Mouse (Mus musculus) kidney, postnatal 10 days (tissue): Measurements from ENCODE around the gene Ilf3.
A peak's percentile ranks its signal among the peaks of the same experiment; 100 is the strongest.

ENCODE experiments used
- DNase-seq: peaks from one replicate; pipeline ENCODE4 v3.0.0; 2021; ENCODE audit warnings: mixed read lengths

Ilf3 gene

DNA sequence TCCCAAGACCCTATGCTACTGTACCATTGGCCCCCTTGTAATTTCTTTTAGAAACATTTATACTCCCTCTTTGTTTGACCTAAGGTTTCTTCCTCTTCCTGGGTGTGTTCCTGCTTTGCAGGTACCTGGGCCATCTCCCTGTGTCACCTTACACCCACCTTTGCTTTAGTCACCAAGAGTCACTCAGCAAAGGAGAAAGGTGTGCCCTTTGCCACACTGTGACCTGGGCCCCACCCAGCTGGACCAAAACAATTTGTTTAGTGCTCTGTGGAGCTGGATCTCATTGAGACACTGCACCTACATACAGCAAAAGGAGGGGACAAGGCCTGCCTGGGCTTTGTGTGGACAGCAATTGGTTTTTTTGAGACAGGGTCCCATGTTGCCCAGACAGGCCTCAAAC, 72.7 kb downstream of the Ilf3 start:
- no peak for DNase-seq

DNA sequence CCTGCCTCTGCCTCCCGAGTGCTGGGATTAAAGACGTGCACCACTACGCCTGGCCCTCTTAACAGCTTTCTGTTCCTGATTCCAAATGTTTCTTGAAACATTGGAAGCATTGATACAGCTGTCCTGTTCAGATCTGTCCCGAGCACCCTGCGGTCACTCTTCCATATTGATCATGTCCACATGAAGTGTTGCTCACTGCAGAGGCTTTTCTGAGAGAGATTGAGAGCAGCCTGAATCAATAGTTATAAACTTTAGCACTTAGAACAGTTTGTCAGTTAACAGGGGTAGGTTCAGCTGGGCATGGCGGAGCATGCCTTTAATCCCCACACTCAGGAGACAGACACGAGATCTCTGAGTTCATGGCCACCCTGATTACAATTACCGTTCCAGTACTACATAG, 76.2 kb downstream of the Ilf3 start:
- no peak for DNase-seq

DNA sequence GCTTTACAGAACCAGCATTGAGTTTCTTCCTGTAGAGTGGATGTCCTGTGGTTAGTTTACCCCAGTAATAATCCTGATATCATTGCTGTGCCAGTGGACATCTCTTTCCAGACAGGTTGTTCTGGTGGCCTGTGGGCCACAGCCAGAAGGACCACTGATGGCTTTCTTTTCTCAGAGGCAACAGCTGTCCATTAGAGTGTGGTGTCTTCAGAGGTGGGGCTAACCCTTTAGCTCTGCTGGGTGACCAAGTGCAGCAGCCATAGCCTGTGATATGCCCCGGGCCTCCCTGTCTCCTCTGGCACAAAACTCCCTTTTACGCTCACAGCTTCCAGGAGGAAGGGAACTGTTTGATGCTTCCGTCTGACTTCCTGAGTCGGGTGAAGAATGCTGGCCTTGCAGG, 76.9 kb downstream of the Ilf3 start:
- no peak for DNase-seq

DNA sequence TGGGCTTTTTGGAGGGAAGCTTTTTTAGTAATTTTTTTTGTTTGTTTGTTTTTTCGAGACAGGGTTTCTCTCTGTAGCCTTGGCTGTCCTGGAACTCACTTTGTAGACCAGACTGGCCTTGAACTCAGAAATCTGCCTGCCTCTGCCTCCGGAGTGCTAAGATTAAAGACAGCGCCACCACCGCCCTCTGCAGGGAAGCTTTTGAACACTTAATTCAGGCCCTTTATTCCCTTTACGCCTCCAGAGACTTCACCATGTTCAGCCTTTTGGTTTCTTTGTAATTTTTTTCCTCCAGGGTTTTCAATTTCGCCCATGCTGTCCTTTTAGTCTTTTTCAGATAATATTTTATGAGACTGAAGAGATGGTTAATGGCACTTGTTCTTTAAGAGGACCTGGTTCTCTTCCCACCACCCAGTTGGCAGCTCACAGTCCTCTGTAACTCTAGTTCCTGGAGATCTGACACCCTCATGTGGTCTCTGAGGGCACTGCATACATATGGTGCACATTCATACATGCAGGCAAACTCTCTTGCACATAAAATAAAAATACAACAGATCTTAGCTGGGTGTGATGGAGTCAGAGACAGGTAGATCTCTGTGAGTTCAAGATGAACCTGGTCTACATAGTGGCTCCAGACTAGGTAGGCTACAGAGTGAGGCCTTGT, 77.5 kb downstream of the Ilf3 start:
- no peak for DNase-seq

DNA sequence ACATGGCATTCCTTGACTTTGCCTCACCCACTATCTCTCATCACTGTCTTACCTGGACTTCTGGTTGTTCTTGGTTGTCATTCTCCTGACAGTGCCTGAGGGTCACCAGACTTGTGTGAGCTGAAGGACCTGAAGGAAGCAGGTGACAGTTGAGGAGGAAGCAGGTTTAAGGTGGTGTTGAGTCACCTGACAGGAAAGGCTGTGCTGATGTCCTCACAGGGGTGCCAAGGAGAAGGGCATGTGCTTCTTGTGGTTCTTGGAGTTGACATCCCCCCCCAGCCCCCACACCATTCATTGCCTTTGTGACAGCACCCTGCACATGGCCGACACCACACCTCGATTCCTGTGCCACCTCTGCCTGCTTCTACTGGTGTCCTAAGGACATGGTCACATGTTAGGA, 80.1 kb downstream of the Ilf3 start:
- DNase-seq = no peak

DNA sequence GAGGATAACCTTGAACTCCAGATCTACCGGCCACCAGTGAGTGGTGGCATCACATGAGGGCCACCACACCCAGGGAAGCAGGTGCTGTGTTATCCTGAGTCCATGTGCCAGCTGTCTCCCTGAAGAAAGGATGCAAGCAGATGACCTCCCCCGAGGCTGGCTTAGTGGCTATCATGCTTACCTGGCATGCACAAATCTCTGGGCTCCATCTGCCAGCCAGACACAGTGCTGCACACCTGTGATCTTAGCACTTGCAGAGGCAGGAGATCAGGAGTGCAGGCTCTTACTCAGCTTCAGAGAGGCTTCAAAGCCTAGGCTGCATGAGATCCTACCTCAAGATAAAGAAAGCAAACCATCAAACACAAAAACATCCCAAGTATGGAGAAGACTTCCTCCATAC, 82.0 kb downstream of the Ilf3 start:
- DNase-seq = no peak

DNA sequence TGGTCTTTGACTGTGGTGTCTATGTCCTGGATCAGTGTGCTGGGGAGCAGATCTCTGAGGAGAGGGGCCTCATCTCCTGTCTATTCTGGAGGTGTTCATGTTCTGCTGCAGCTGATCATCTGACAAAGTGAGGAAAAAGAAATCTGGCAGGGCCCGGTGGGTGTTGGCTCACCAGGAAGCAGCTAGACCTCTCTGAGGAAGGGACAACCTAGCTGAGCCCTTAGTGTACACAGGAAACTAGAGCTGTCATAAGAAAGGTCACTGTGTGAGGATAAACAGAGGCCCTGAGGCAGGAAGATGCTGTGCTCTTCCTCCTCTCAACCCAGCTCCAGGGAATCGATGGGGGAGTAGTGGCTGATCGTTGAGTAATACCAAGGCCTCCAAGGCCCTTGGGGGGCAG, 82.6 kb downstream of the Ilf3 start:
- DNase-seq = peak; percentile 35

DNA sequence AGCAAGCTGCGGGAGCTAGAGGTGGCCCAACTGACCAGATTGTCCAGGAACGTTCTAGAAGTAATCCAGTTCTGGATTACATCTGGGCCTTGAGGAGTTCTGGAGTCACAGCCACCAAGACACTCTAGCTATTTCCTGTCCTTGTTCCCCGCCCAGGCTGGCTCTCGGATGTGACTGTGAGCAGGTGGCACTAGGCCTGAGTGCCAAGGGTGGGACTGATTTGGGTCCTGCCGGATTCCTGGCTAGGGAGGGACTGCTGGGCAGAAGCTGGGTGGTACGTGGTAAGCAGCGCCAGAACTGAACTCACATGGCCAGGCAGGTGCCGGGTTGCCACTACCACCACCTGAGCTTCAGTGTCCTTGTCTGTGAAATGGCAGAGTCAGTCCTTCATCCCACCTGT, 83.7 kb downstream of the Ilf3 start:
- peak; percentile 30 for DNase-seq

DNA sequence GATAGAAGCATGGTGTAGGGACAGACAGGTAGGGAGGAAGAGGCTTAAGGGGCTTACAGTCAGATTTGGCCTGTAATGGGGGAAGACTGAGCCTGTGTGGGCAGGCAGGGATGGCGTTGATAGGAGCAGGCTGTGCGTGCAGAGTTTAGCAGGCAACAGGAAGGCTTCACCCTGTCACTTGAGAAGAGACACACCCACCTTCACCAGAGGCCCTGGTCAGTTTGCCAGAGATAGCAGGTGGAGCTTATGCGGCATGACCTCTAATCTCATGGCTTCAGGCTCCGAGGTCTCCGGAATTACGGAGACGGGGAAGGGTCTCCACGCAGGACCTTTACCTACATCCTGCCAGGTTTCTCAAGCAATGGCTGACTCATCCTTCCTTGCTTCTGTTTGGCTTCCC, 84.2 kb downstream of the Ilf3 start:
- DNase-seq = no peak

DNA sequence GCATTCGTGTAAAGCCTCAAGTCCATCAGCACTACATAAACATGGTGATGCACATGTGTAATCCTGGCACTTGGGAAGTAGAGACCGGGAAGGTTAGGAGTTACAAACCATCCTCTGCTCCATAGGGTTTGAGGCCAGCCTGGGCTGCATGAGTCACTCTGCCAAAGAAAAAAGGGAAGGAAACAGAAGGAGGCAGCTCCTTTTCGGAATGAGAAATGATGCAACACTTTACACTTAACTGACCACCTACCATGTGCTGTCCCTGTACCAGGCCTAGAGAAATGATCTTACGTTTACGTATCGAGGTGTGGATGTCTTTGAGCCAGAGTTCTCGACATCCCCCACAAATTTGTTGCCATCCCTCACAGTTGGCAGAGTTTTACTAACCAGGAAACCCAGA, 85.3 kb downstream of the Ilf3 start:
- DNase-seq = no peak

DNA sequence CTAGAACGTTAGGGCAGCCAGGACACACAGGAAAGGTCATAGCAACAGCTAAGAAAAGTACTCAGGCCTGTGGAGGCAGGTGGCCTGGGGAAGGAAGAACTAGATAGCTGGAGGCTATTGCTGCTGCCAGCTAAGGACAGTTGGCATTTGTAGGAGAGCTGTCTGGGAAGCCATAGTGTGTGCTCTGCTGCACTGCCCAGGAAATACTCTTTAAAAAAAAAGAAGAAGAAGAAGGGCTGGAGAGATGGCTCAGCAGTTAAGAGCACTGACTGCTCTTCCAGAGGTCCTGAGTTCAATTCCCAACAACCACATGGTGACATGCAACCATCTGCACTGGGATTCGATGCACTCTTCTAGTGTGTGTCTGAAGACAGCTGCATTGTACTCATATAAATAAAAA, 85.8 kb downstream of the Ilf3 start:
- DNase-seq = no peak

DNA sequence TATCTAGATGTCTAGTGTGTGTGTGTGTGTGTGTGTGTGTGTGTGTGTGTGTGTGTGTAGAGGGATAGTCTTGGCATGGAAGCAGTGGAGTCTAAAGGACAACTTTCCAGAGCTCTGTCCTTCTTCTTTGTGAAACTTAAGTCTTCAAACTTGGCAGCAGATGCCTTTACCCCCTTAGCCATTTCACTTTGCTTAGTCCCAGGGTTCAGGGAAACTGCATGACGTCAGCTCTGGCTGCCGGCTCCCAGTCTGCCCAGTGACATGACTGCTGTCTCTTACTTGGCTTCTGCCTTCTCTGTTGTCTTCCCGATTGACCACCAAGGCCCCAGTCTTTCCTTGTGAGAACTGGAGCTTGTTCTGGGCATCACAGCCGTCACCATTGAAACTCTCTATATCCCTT, 86.9 kb downstream of the Ilf3 start:
- DNase-seq = no peak
